Comparison of ENCODE assay signal across 28 mouse cellular contexts in the genomic region with DNA sequence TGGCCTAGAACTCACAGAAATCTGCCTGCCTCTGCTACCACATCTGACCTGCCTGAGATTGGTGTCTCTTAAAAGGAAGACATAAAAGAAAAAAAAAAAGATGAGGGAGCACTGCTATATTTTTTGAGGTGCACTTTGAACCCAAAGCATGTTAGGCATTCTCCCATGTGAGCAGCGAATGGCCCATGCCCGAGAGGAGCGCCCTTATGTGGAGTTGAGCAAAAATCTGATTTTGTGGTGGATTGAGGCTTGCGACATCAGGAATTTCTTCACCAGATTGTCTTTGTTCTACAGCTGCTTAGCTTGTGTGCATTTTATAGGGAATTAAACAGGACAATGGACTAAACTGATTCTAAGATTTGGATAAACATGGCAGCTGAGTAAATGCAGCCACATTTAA. TPM values are rescaled to one million over a fixed set of nuclear protein-coding genes. Genes with fewer than 3 reads are reported as not detected.
DNase-seq lines count a peak whose midpoint lies in the region; ATAC-seq and TF ChIP-seq lines count a peak whose summit lies in the region.
"Had no signal": no experiment of that assay in that cellular context is flagged by ENCODE, and none has a peak within 500 bp of the region (broad histone marks: within the 10 kb centered on the region; RNA-seq: fewer than 3 reads in every experiment).

No protein-coding gene starts in this region.

- H3K4me2 ChIP-seq in liver, postnatal 0 days (ENCODE audit: low read depth, low read length): no peak overlapping the region
- H3K4me2 ChIP-seq in liver, embryonic 12.5 days: no peak overlapping the region
- H3K4me2 ChIP-seq in forebrain, embryonic 13.5 days: no peak overlapping the region
- H3K4me2 ChIP-seq: embryonic facial prominence, embryonic 12.5 days had no signal

- H3K36me3 ChIP-seq in liver, postnatal 0 days (replicated peaks; ENCODE audit: insufficient read depth, low read length): no peaks in the 10 kb centered on the region
- no peaks in the 10 kb centered on the region for H3K36me3 ChIP-seq in liver, embryonic 12.5 days
- H3K36me3 ChIP-seq in ES-Bruce4 (ENCODE audit: control insufficient read depth, insufficient read depth, low read length, poor library complexity, severe bottlenecking) (no peaks in the 10 kb centered on the region), ES-E14 (ENCODE audit: control insufficient read depth, insufficient read depth, low read length, poor library complexity, severe bottlenecking) (no peaks in the 10 kb centered on the region)
- no peaks in the 10 kb centered on the region for H3K36me3 ChIP-seq in forebrain, embryonic 13.5 days (ENCODE audit: poor library complexity, severe bottlenecking)
- H3K36me3 ChIP-seq: embryonic facial prominence, embryonic 10.5 days; embryonic facial prominence, embryonic 12.5 days had no signal

- TF ChIP-seq POLR2A in ES-Bruce4 (IDR thresholded peaks at IDR 0.05; ENCODE audit: insufficient read depth, low read length): no peak

- peak; percentile 53; the same call in 1 of the 2 replicates for ATAC-seq in liver, postnatal 0 days
- ATAC-seq in liver, embryonic 12.5 days: no peak
- no peak for ATAC-seq in forebrain, embryonic 13.5 days
- ATAC-seq: forebrain, embryonic 14.5 days; forebrain, embryonic 16.5 days; Patski had no signal

- no peak overlapping the region for H3K4me3 ChIP-seq in liver, postnatal 0 days (ENCODE audit: low read depth, low read length)
- no peak overlapping the region for H3K4me3 ChIP-seq in liver, embryonic 12.5 days
- no peak overlapping the region for H3K4me3 ChIP-seq in ES-Bruce4 (ENCODE audit: low read depth, low read length)
- H3K4me3 ChIP-seq in ES-E14 (ENCODE audit: insufficient read depth in 1 of 2, low read depth in 1 of 2, low read length in 2 of 2, poor library complexity in 1 of 2, severe bottlenecking in 1 of 2): no peak overlapping the region
- no peak overlapping the region for H3K4me3 ChIP-seq in forebrain, embryonic 13.5 days
- H3K4me3 ChIP-seq: embryonic facial prominence, embryonic 10.5 days; embryonic facial prominence, embryonic 12.5 days had no signal

- H3K9ac ChIP-seq in liver, postnatal 0 days (replicated peaks): no peak overlapping the region
- no peak overlapping the region for H3K9ac ChIP-seq in liver, embryonic 12.5 days
- H3K9ac ChIP-seq in ES-Bruce4 (ENCODE audit: low read depth, poor library complexity, severe bottlenecking) (no peak overlapping the region), ES-E14 (ENCODE audit: insufficient read depth, low read depth, low read length, poor library complexity, severe bottlenecking) (no peak overlapping the region)
- H3K9ac ChIP-seq in forebrain, embryonic 13.5 days: no peak overlapping the region
- H3K9ac ChIP-seq: embryonic facial prominence, embryonic 12.5 days had no signal

- no peak for DNase-seq in liver, postnatal 0 days
- DNase-seq in ES-E14 (ENCODE audit: low read depth, low spot score): no peak
- peak; percentile 32 for DNase-seq in R1 (ENCODE audit: low read depth, low spot score)
- DNase-seq in cerebellum, adult 11 months: no peak
- DNase-seq in left cerebral cortex, postnatal 14 days (ENCODE audit: low spot score in 2 of 2): no peak
- DNase-seq: adrenal gland, adult 8-10 months; adrenal gland, postnatal 14 days; adrenal gland, postnatal 36 days; cerebellum, adult 18-20 months; cerebellum, adult 8-10 months; cerebellum, adult 9-11 months; cerebellum, postnatal 14 days; cerebellum, postnatal 36 days had no signal

- no peak for TF ChIP-seq CTCF in liver, postnatal 0 days (IDR thresholded peaks at IDR 0.05; ENCODE audit: low read depth)
- no peak for TF ChIP-seq CTCF in ES-Bruce4 (IDR thresholded peaks at IDR 0.05; ENCODE audit: low read depth, low read length)

- intact Hi-C loops in left cerebral cortex, postnatal 14 days (cut with DNase I): no loop called here

- no peak for TF ChIP-seq EP300 in liver, postnatal 0 days (IDR thresholded peaks at IDR 0.05; ENCODE audit: low read depth)
- no peak for TF ChIP-seq EP300 in ES-Bruce4 (IDR thresholded peaks at IDR 0.05; ENCODE audit: insufficient read depth, low read depth, low read length)

- H3K4me1 ChIP-seq in liver, postnatal 0 days (ENCODE audit: insufficient read depth): no peaks in the 10 kb centered on the region
- H3K4me1 ChIP-seq in liver, embryonic 12.5 days: no peaks in the 10 kb centered on the region
- peaks cover 7% of the 10 kb centered on the region for H3K4me1 ChIP-seq in ES-Bruce4 (ENCODE audit: control insufficient read depth, insufficient read depth, low read length)
- H3K4me1 ChIP-seq in ES-E14 (ENCODE audit: control insufficient read depth in 2 of 2, insufficient read depth in 2 of 2, low read length in 2 of 2, poor library complexity in 1 of 2): peaks cover 12 to 18% of the 10 kb centered on the region in 2 experiments; a peak in 3 of 4 replicates
- H3K4me1 ChIP-seq in forebrain, embryonic 13.5 days: no peaks in the 10 kb centered on the region
- H3K4me1 ChIP-seq: embryonic facial prominence, embryonic 12.5 days had no signal

- no peak overlapping the region for H3K27ac ChIP-seq in liver, postnatal 0 days (ENCODE audit: low read depth)
- H3K27ac ChIP-seq in liver, embryonic 12.5 days: no peak overlapping the region
- H3K27ac ChIP-seq in ES-Bruce4 (ENCODE audit: insufficient read depth, low read length): peak overlapping the region; percentile 100
- H3K27ac ChIP-seq in ES-E14 (ENCODE audit: insufficient read depth, low read depth, low read length, poor library complexity, severe bottlenecking): peak overlapping the region; percentile 73
- no peak overlapping the region for H3K27ac ChIP-seq in forebrain, embryonic 13.5 days
- H3K27ac ChIP-seq: embryonic facial prominence, embryonic 12.5 days had no signal

- no peaks in the 10 kb centered on the region for H3K9me3 ChIP-seq in liver, postnatal 0 days (ENCODE audit: low read length)
- no peaks in the 10 kb centered on the region for H3K9me3 ChIP-seq in liver, embryonic 12.5 days (replicated peaks)
- H3K9me3 ChIP-seq in ES-Bruce4 (replicated peaks; ENCODE audit: control insufficient read depth, insufficient read depth, low read length, poor library complexity, severe bottlenecking) (no peaks in the 10 kb centered on the region), ES-E14 (ENCODE audit: control insufficient read depth, insufficient read depth, low read depth, low read length) (no peaks in the 10 kb centered on the region)
- H3K9me3 ChIP-seq in forebrain, embryonic 13.5 days (replicated peaks): no peaks in the 10 kb centered on the region
- H3K9me3 ChIP-seq: embryonic facial prominence, embryonic 10.5 days; embryonic facial prominence, embryonic 12.5 days had no signal

- in situ Hi-C loops in ES-E14 (cut with MboI; ENCODE audit: low sequenced_read_pairs in 2 of 2, unreplicated experiment in 2 of 2): no loop called here

- H3K27me3 ChIP-seq in liver, postnatal 0 days (ENCODE audit: insufficient read depth, low read length): no peaks in the 10 kb centered on the region
- no peaks in the 10 kb centered on the region for H3K27me3 ChIP-seq in liver, embryonic 12.5 days (replicated peaks)
- no peaks in the 10 kb centered on the region for H3K27me3 ChIP-seq in ES-Bruce4 (ENCODE audit: control insufficient read depth, insufficient read depth, low read length, poor library complexity, severe bottlenecking)
- no peaks in the 10 kb centered on the region for H3K27me3 ChIP-seq in forebrain, embryonic 13.5 days
- H3K27me3 ChIP-seq: embryonic facial prominence, embryonic 12.5 days; Patski had no signal

- WGBS in liver, postnatal 0 days (ENCODE audit: insufficient replicate concordance): 74% methylated on average over 4 of the region's 4 CpGs
- WGBS in liver, embryonic 12.5 days (ENCODE audit: insufficient replicate concordance): 69% methylated on average over 4 of the region's 4 CpGs
- 91% methylated on average over 4 of the region's 4 CpGs for WGBS in forebrain, embryonic 13.5 days

RNA-seq across cellular contexts. Expression of gene Apela, which starts 10.1 kb away (rescaled TPM):
- 0.46 and 0.50 TPM in 2 replicates for polyA plus RNA-seq in liver, postnatal 0 days (2015; fragmentation: Nextera tagmentation; extraction: Ambion mirVana)
- polyA plus RNA-seq in liver, embryonic 12.5 days (2016; fragmentation: Nextera tagmentation; extraction: Ambion mirVana): 0.74 and 0.88 TPM in 2 replicates
- polyA plus RNA-seq in ES-Bruce4 (2011; ENCODE audit: insufficient read depth, insufficient read length, low read depth, missing spikeins): 90.5 and 96.4 TPM in 2 replicates
- total RNA-seq in ES-E14 (2012; rRNA removed): 12.7 and 22.8 TPM in 2 replicates
- total RNA-seq in left cerebral cortex, postnatal 14 days (2021): not detected
- polyA plus RNA-seq in forebrain, embryonic 13.5 days (2015; fragmentation: Nextera tagmentation; extraction: Ambion mirVana): 2.5 and 2.6 TPM in 2 replicates
- total RNA-seq: adrenal gland, adult 18-20 months; adrenal gland, adult 8-10 months; adrenal gland, postnatal 14 days; adrenal gland, postnatal 36 days; common myeloid progenitor, adult 5-6 weeks; MEL had no signal
- polyA plus RNA-seq: C2C12 had no signal

RNA-seq across cellular contexts. Expression of gene Gm10663, which starts 27.6 kb away (rescaled TPM):
- polyA plus RNA-seq in liver, postnatal 0 days (2015; fragmentation: Nextera tagmentation; extraction: Ambion mirVana): not detected in 2 replicates
- not detected in 2 replicates for polyA plus RNA-seq in liver, embryonic 12.5 days (2016; fragmentation: Nextera tagmentation; extraction: Ambion mirVana)
- polyA plus RNA-seq in ES-Bruce4 (2011; ENCODE audit: insufficient read depth, insufficient read length, low read depth, missing spikeins): not detected in 2 replicates
- total RNA-seq in ES-E14 (2012; rRNA removed): not detected in 2 replicates
- total RNA-seq in left cerebral cortex, postnatal 14 days (2021): not detected
- polyA plus RNA-seq in forebrain, embryonic 13.5 days (2015; fragmentation: Nextera tagmentation; extraction: Ambion mirVana): not detected in 2 replicates
- total RNA-seq: adrenal gland, adult 18-20 months; adrenal gland, adult 8-10 months; adrenal gland, postnatal 14 days; adrenal gland, postnatal 36 days; common myeloid progenitor, adult 5-6 weeks; MEL had no signal
- polyA plus RNA-seq: C2C12; embryonic facial prominence, embryonic 10.5 days; embryonic facial prominence, embryonic 12.5 days; embryonic facial prominence, embryonic 14.5 days; forebrain, embryonic 11.5 days; forebrain, embryonic 14.5 days; forebrain, embryonic 16.5 days; frontal cortex, adult 2 months; Patski had no signal

RNA-seq across cellular contexts. Expression of gene Trim60, which starts 28.8 kb away (rescaled TPM):
- not detected in 2 replicates for polyA plus RNA-seq in liver, postnatal 0 days (2015; fragmentation: Nextera tagmentation; extraction: Ambion mirVana)
- polyA plus RNA-seq in liver, embryonic 12.5 days (2016; fragmentation: Nextera tagmentation; extraction: Ambion mirVana): not detected in 2 replicates
- 0.37 and 0.41 TPM in 2 replicates for polyA plus RNA-seq in ES-Bruce4 (2011; ENCODE audit: insufficient read depth, insufficient read length, low read depth, missing spikeins)
- total RNA-seq in ES-E14 (2012; rRNA removed): not detected in 2 replicates
- not detected for total RNA-seq in left cerebral cortex, postnatal 14 days (2021)
- polyA plus RNA-seq in forebrain, embryonic 13.5 days (2015; fragmentation: Nextera tagmentation; extraction: Ambion mirVana): not detected in 2 replicates
- total RNA-seq: adrenal gland, adult 18-20 months; adrenal gland, adult 8-10 months; adrenal gland, postnatal 14 days; adrenal gland, postnatal 36 days; common myeloid progenitor, adult 5-6 weeks; MEL had no signal
- polyA plus RNA-seq: C2C12; embryonic facial prominence, embryonic 10.5 days; embryonic facial prominence, embryonic 12.5 days; embryonic facial prominence, embryonic 14.5 days; forebrain, embryonic 11.5 days; forebrain, embryonic 14.5 days; forebrain, embryonic 16.5 days; frontal cortex, adult 2 months had no signal

RNA-seq across cellular contexts. Expression of gene Trim61, which starts 28.9 kb away (rescaled TPM):
- polyA plus RNA-seq in liver, postnatal 0 days (2015; fragmentation: Nextera tagmentation; extraction: Ambion mirVana): not detected in 2 replicates
- not detected in 2 replicates for polyA plus RNA-seq in liver, embryonic 12.5 days (2016; fragmentation: Nextera tagmentation; extraction: Ambion mirVana)
- 1.2 and 2.3 TPM in 2 replicates for polyA plus RNA-seq in ES-Bruce4 (2011; ENCODE audit: insufficient read depth, insufficient read length, low read depth, missing spikeins)
- total RNA-seq in ES-E14 (2012; rRNA removed): 0.09 TPM in 1 of 2 replicates, not detected in the other
- not detected for total RNA-seq in left cerebral cortex, postnatal 14 days (2021)
- polyA plus RNA-seq in forebrain, embryonic 13.5 days (2015; fragmentation: Nextera tagmentation; extraction: Ambion mirVana): not detected in 2 replicates
- total RNA-seq: adrenal gland, adult 18-20 months; adrenal gland, adult 8-10 months; adrenal gland, postnatal 14 days; adrenal gland, postnatal 36 days; common myeloid progenitor, adult 5-6 weeks; MEL had no signal
- polyA plus RNA-seq: C2C12; embryonic facial prominence, embryonic 10.5 days; embryonic facial prominence, embryonic 14.5 days; forebrain, embryonic 11.5 days; forebrain, embryonic 14.5 days; forebrain, embryonic 16.5 days; frontal cortex, adult 2 months had no signal

RNA-seq across cellular contexts. Expression of gene Trim75, which starts 59.6 kb away (rescaled TPM):
- not detected in 2 replicates for polyA plus RNA-seq in liver, postnatal 0 days (2015; fragmentation: Nextera tagmentation; extraction: Ambion mirVana)
- polyA plus RNA-seq in liver, embryonic 12.5 days (2016; fragmentation: Nextera tagmentation; extraction: Ambion mirVana): not detected in 2 replicates
- not detected in 2 replicates for polyA plus RNA-seq in ES-Bruce4 (2011; ENCODE audit: insufficient read depth, insufficient read length, low read depth, missing spikeins)
- total RNA-seq in ES-E14 (2012; rRNA removed): 0.18 and 0.32 TPM in 2 replicates
- total RNA-seq in left cerebral cortex, postnatal 14 days (2021): not detected
- 0.17 TPM in 1 of 2 replicates, not detected in the other for polyA plus RNA-seq in forebrain, embryonic 13.5 days (2015; fragmentation: Nextera tagmentation; extraction: Ambion mirVana)
- total RNA-seq: adrenal gland, adult 18-20 months; adrenal gland, adult 8-10 months; adrenal gland, postnatal 14 days; adrenal gland, postnatal 36 days; common myeloid progenitor, adult 5-6 weeks; MEL had no signal
- polyA plus RNA-seq: embryonic facial prominence, embryonic 10.5 days; embryonic facial prominence, embryonic 12.5 days; embryonic facial prominence, embryonic 14.5 days; frontal cortex, adult 2 months had no signal

Comparison
In these comparisons a context has a peak if more than half of its experiments do, and no peak if none do; other contexts are left out.
1. H3K27ac ChIP-seq: peak in ES-Bruce4 (single experiment) and ES-E14 (single experiment); none in liver, postnatal 0 days (single experiment), liver, embryonic 12.5 days (single experiment) and forebrain, embryonic 13.5 days (single experiment).
2. RNA of gene Apela, which starts 10.1 kb away (polyA plus RNA-seq): 90.5 to 96.4 TPM in ES-Bruce4; 2.5 to 2.6 TPM in forebrain, embryonic 13.5 days, 0.74 to 0.88 TPM in liver, embryonic 12.5 days and 0.46 to 0.50 TPM in liver, postnatal 0 days; every median in the first group is over 10 times any median in the second.